Mouse (Mus musculus): Measurements from ENCODE around the gene Agpat1. TPM values are rescaled to one million over a fixed set of nuclear protein-coding genes. Genes with fewer than 3 reads are reported as not detected.

The Agpat1 gene
- polyA plus RNA-seq, 1 experiment from 2014 or later = 56.1 TPM

DNA sequence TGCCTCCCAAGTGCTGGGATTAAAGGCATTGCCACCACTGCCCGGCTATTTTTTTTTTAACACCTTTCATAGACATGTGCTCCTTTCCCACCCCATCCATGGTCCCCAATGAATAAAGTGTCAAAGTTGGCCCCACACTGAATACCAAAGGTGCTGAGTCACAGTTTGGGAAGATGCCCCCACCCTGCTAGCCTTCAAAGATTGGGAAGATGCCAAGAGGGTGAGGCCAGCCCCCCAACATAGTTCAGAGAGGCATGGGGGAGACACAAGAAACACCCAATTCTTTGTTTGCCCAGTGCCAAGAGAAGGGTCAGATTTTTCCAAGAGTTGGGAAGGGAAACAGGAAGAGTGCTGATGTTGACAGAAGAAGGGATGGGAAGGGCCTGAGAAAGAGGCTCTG lies 58.4 kb downstream of the Agpat1 start:
- TF ChIP-seq CTCF (IDR thresholded peaks at IDR 0.05; ENCODE audit: low read depth) = no peak
- DNase-seq (ENCODE audit: low spot score) = no peak
- Histone ChIP-seq H3K9ac (ENCODE audit: low read depth, low read length) (no peak overlapping the region), H3K4me1 (replicated peaks; ENCODE audit: insufficient read depth, low read length) (peaks cover 18% of the 10 kb centered on the region; the same call in 1 of the 2 replicates), H3K27me3 (ENCODE audit: insufficient read depth, low read length) (no peaks in the 10 kb centered on the region; the same call in 1 of the 2 replicates), H3K4me2 (ENCODE audit: low read length) (no peak overlapping the region), H3K9me3 (replicated peaks; ENCODE audit: low read length) (no peaks in the 10 kb centered on the region), H3K4me3 (replicated peaks; ENCODE audit: low read depth, low read length) (no peak overlapping the region), H3K36me3 (ENCODE audit: insufficient read depth, low read length) (no peaks in the 10 kb centered on the region), H3K27ac (no peak overlapping the region)
- no peak for ATAC-seq (replicated peaks; ENCODE audit: low FRiP score, low read depth)
- 84% methylated on average over 1 of the region's 1 CpGs for WGBS

GRCm38 (mm10) chr17:34662978-34663377 lies 58.9 kb downstream of the Agpat1 start:
- Histone ChIP-seq H3K4me2 (ENCODE audit: low read length) (no peak overlapping the region), H3K9me3 (replicated peaks; ENCODE audit: low read length) (no peaks in the 10 kb centered on the region), H3K36me3 (ENCODE audit: insufficient read depth, low read length) (no peaks in the 10 kb centered on the region), H3K4me3 (replicated peaks; ENCODE audit: low read depth, low read length) (no peak overlapping the region), H3K9ac (ENCODE audit: low read depth, low read length) (no peak overlapping the region), H3K27me3 (ENCODE audit: insufficient read depth, low read length) (no peaks in the 10 kb centered on the region; the same call in 1 of the 2 replicates), H3K27ac (no peak overlapping the region), H3K4me1 (replicated peaks; ENCODE audit: insufficient read depth, low read length) (peaks cover 18% of the 10 kb centered on the region; the same call in 1 of the 2 replicates)
- DNase-seq (ENCODE audit: low spot score) = no peak
- WGBS = 89% methylated on average over 8 of the region's 8 CpGs
- TF ChIP-seq CTCF (IDR thresholded peaks at IDR 0.05; ENCODE audit: low read depth) = no peak
- no peak for ATAC-seq (replicated peaks; ENCODE audit: low FRiP score, low read depth)

Other genes with a start within 250 kb of the Agpat1 start
- gene Btnl2, start 249.4 kb upstream of the Agpat1 start, polyA plus RNA-seq (2015; fragmentation: Nextera tagmentation; extraction: Ambion mirVana) = 0.04 TPM in 1 of 2 replicates, not detected in the other
- gene Btnl1, start 227.1 kb upstream of the Agpat1 start, polyA plus RNA-seq (2015; fragmentation: Nextera tagmentation; extraction: Ambion mirVana) = not detected in 2 replicates
- gene BC051142, start 205.4 kb upstream of the Agpat1 start, polyA plus RNA-seq (2015; fragmentation: Nextera tagmentation; extraction: Ambion mirVana) = 1.2 and 1.4 TPM in 2 replicates
- gene Btnl4, start 126.9 kb upstream of the Agpat1 start, polyA plus RNA-seq (2015; fragmentation: Nextera tagmentation; extraction: Ambion mirVana) = not detected in 2 replicates
- gene Btnl6, start 86.9 kb upstream of the Agpat1 start, polyA plus RNA-seq (2015; fragmentation: Nextera tagmentation; extraction: Ambion mirVana) = not detected in 2 replicates
- gene Notch4, start 40.0 kb upstream of the Agpat1 start, polyA plus RNA-seq (2015; fragmentation: Nextera tagmentation; extraction: Ambion mirVana) = 6.8 and 10.6 TPM in 2 replicates
- gene Gpsm3, start 14.5 kb upstream of the Agpat1 start, polyA plus RNA-seq (2015; fragmentation: Nextera tagmentation; extraction: Ambion mirVana) = 28.5 and 29.5 TPM in 2 replicates
- 13.0 and 13.2 TPM in 2 replicates for gene Pbx2, start 13.0 kb upstream of the Agpat1 start, polyA plus RNA-seq (2015; fragmentation: Nextera tagmentation; extraction: Ambion mirVana)
- 7.4 and 7.9 TPM in 2 replicates for gene Ager, start 6.4 kb upstream of the Agpat1 start, polyA plus RNA-seq (2015; fragmentation: Nextera tagmentation; extraction: Ambion mirVana)
- gene Rnf5, start 572 bp upstream of the Agpat1 start, polyA plus RNA-seq (2015; fragmentation: Nextera tagmentation; extraction: Ambion mirVana) = 154 and 177 TPM in 2 replicates
- gene Egfl8, start 11.7 kb downstream of the Agpat1 start, polyA plus RNA-seq (2015; fragmentation: Nextera tagmentation; extraction: Ambion mirVana) = 5.9 and 6.6 TPM in 2 replicates
- gene Ppt2, start 24.2 kb downstream of the Agpat1 start, polyA plus RNA-seq (2015; fragmentation: Nextera tagmentation; extraction: Ambion mirVana) = 62.9 and 65.5 TPM in 2 replicates
- gene Prrt1, start 25.3 kb downstream of the Agpat1 start, polyA plus RNA-seq (2015; fragmentation: Nextera tagmentation; extraction: Ambion mirVana) = 0.36 and 0.55 TPM in 2 replicates
- gene Fkbpl, start 40.5 kb downstream of the Agpat1 start, polyA plus RNA-seq (2015; fragmentation: Nextera tagmentation; extraction: Ambion mirVana) = 16.4 and 18.6 TPM in 2 replicates
- 62.0 and 65.8 TPM in 2 replicates for gene Atf6b, start 42.9 kb downstream of the Agpat1 start, polyA plus RNA-seq (2015; fragmentation: Nextera tagmentation; extraction: Ambion mirVana)
- 0.19 and 0.26 TPM in 2 replicates for gene Tnxb, start 66.3 kb downstream of the Agpat1 start, polyA plus RNA-seq (2015; fragmentation: Nextera tagmentation; extraction: Ambion mirVana)
- gene C4b, start 139.6 kb downstream of the Agpat1 start, polyA plus RNA-seq (2015; fragmentation: Nextera tagmentation; extraction: Ambion mirVana) = 0.22 and 0.41 TPM in 2 replicates
- 0.13 and 0.20 TPM in 2 replicates for gene Cyp21a1, start 200.3 kb downstream of the Agpat1 start, polyA plus RNA-seq (2015; fragmentation: Nextera tagmentation; extraction: Ambion mirVana)
- 30.3 and 30.8 TPM in 2 replicates for gene Stk19, start 232.7 kb downstream of the Agpat1 start, polyA plus RNA-seq (2015; fragmentation: Nextera tagmentation; extraction: Ambion mirVana)
- gene Dxo, start 232.8 kb downstream of the Agpat1 start, polyA plus RNA-seq (2015; fragmentation: Nextera tagmentation; extraction: Ambion mirVana) = 48.2 and 49.7 TPM in 2 replicates
- 36.8 and 37.3 TPM in 2 replicates for gene Skiv2l, start 245.9 kb downstream of the Agpat1 start, polyA plus RNA-seq (2015; fragmentation: Nextera tagmentation; extraction: Ambion mirVana)
- gene Nelfe, start 246.1 kb downstream of the Agpat1 start, polyA plus RNA-seq (2015; fragmentation: Nextera tagmentation; extraction: Ambion mirVana) = 73.5 and 79.5 TPM in 2 replicates

Data from kidney, postnatal 0 days (tissue).